ENCODE assay signal across 8 mouse cellular contexts in genomic region chr8:104387980-104388379, GRCm38 (mm10). TPM values are rescaled to one million over a fixed set of nuclear protein-coding genes. Genes with fewer than 3 reads are reported as not detected.
DNase-seq lines count a peak whose midpoint lies in the region; ATAC-seq lines count a peak whose summit lies in the region.

No protein-coding gene starts in this region.

- intact Hi-C loops in heart, postnatal 36 days (cut with DNase I): no loop called here

- ATAC-seq in erythroblast, adult 5-6 weeks (replicated peaks; ENCODE audit: low FRiP score, poor library complexity, severe bottlenecking): no peak
- ATAC-seq in megakaryocyte progenitor cell, adult 5-6 weeks (replicated peaks; ENCODE audit: poor library complexity): no peak

- DNase-seq in heart, adult 18-20 months: peak; percentile 47 to 64
- no peak for DNase-seq in heart, postnatal 36 days
- peak; percentile 86 for DNase-seq in adipocyte (ENCODE audit: low spot score)
- DNase-seq in cerebellum, postnatal 36 days: peak; percentile 44 to 45
- DNase-seq in kidney, postnatal 4 days: peak; percentile 59 to 78
- no peak for DNase-seq in ovary, adult 18-20 months (ENCODE audit: low spot score)

RNA-seq across cellular contexts. Expression of gene Cmtm4, which starts 7.6 kb away (rescaled TPM):
- total RNA-seq in heart, adult 18-20 months (2021): 10 to 100 TPM; 11.3 to 12.8 TPM
- 10 to 100 TPM; 11.0 to 12.0 TPM for total RNA-seq in heart, postnatal 36 days (2021)
- 0.96 and 1.0 TPM in 2 replicates for total RNA-seq in erythroblast, adult 5-6 weeks (2015; ENCODE audit: low replicate concordance)
- 0.51 and 0.70 TPM in 2 replicates for total RNA-seq in erythroblast, adult 5-6 weeks (2017; ENCODE audit: low replicate concordance)
- total RNA-seq in megakaryocyte progenitor cell, adult 5-6 weeks (2015): 0.79 and 0.85 TPM in 2 replicates
- 0.84 and 0.87 TPM in 2 replicates for total RNA-seq in megakaryocyte progenitor cell, adult 5-6 weeks (2017)

RNA-seq across cellular contexts. Expression of gene Cmtm3, which starts 48.8 kb away (rescaled TPM):
- 10 to 100 TPM; 14.4 to 17.6 TPM for total RNA-seq in heart, adult 18-20 months (2021)
- total RNA-seq in heart, postnatal 36 days (2021): 10 to 100 TPM; 14.4 to 15.7 TPM
- 8.6 and 14.0 TPM in 2 replicates for total RNA-seq in erythroblast, adult 5-6 weeks (2015; ENCODE audit: low replicate concordance)
- 1.5 and 3.3 TPM in 2 replicates for total RNA-seq in erythroblast, adult 5-6 weeks (2017; ENCODE audit: low replicate concordance)
- 28.2 and 39.9 TPM in 2 replicates for total RNA-seq in megakaryocyte progenitor cell, adult 5-6 weeks (2015)
- total RNA-seq in megakaryocyte progenitor cell, adult 5-6 weeks (2017): 12.0 and 21.6 TPM in 2 replicates

RNA-seq across cellular contexts. Expression of gene Dync1li2, which starts 54.9 kb away (rescaled TPM):
- total RNA-seq in heart, adult 18-20 months (2021): 10 to 100 TPM; 89.0 to 94.5 TPM
- total RNA-seq in heart, postnatal 36 days (2021): 100 to 1,000 TPM; 104 to 112 TPM
- 22.8 and 30.4 TPM in 2 replicates for total RNA-seq in erythroblast, adult 5-6 weeks (2015; ENCODE audit: low replicate concordance)
- 48.3 and 63.4 TPM in 2 replicates for total RNA-seq in erythroblast, adult 5-6 weeks (2017; ENCODE audit: low replicate concordance)
- total RNA-seq in megakaryocyte progenitor cell, adult 5-6 weeks (2015): 14.7 and 25.4 TPM in 2 replicates
- total RNA-seq in megakaryocyte progenitor cell, adult 5-6 weeks (2017): 46.5 and 52.6 TPM in 2 replicates

Comparison
In these comparisons a context has a peak if more than half of its experiments do, and no peak if none do; other contexts are left out.
1. DNase-seq: peak in heart, adult 18-20 months (2 of 2), adipocyte (single experiment), cerebellum, postnatal 36 days (2 of 2) and kidney, postnatal 4 days (2 of 2); none in heart, postnatal 36 days (0 of 2) and ovary, adult 18-20 months (single experiment).
2. RNA of gene Cmtm4, which starts 7.6 kb away (total RNA-seq): 11.3 to 12.8 TPM in heart, adult 18-20 months and 11.0 to 12.0 TPM in heart, postnatal 36 days; 0.51 to 1.0 TPM in erythroblast, adult 5-6 weeks and 0.79 to 0.87 TPM in megakaryocyte progenitor cell, adult 5-6 weeks; every median in the first group is over 4 times any median in the second.